Mouse (Mus musculus) G1E (cell line): ENCODE data around the gene Rtn2. TPM values are rescaled to one million over a fixed set of nuclear protein-coding genes. Genes with fewer than 3 reads are reported as not detected.
A peak's percentile ranks its signal among the peaks of the same experiment; 100 is the strongest.

ENCODE experiments used
- ATAC-seq: 2 replicates; pipeline ENCODE4 v1.8.0; 2016; ENCODE audit warnings: mild to moderate bottlenecking; ENCODE audit not compliant: insufficient number of reproducible peaks, poor library complexity, low FRiP score, severe bottlenecking; ENCODE audit errors: extremely low read depth
- DNase-seq: peaks from one replicate; pipeline ENCODE4 v3.0.0; 2012; ENCODE audit warnings: low spot score
- H3K27me3 ChIP-seq: 2 replicates; pipeline ENCODE4 v1.6.1; 2012; ENCODE audit warnings: mild to moderate bottlenecking, low read length, inconsistent platforms; ENCODE audit not compliant: insufficient read depth
- H3K36me3 ChIP-seq: replicated peaks from 2 replicates; pipeline ENCODE3; 2012; ENCODE audit warnings: mild to moderate bottlenecking, inconsistent platforms
- H3K4me1 ChIP-seq: 2 replicates; pipeline ENCODE4 v1.6.1; 2012; ENCODE audit warnings: low read depth, low read length, inconsistent platforms, mixed read lengths; ENCODE audit not compliant: insufficient read depth
- H3K4me3 ChIP-seq: 2 replicates; pipeline ENCODE4 v1.5.1; 2012; ENCODE audit warnings: low read depth, mild to moderate bottlenecking, inconsistent platforms, low read length, moderate library complexity, mixed read lengths
- H3K9me3 ChIP-seq: replicated peaks from 2 replicates; pipeline ENCODE4 v1.6.1; 2012; ENCODE audit warnings: inconsistent platforms
- CTCF ChIP-seq: IDR thresholded peaks from 2 replicates; pipeline ENCODE4 v1.5.1; 2012; ENCODE audit warnings: low read depth, low read length, inconsistent platforms, mixed read lengths
- GATA1 ChIP-seq: IDR thresholded peaks from 2 replicates; pipeline ENCODE4 v1.6.1; 2012; ENCODE audit warnings: borderline replicate concordance, low read length, inconsistent platforms, mixed read lengths
- GATA2 ChIP-seq: IDR thresholded peaks from 2 replicates; pipeline ENCODE4 v1.6.1; 2012; ENCODE audit warnings: low read depth, low read length, inconsistent platforms, borderline replicate concordance
- POLR2AphosphoS5 ChIP-seq: IDR thresholded peaks from 2 replicates; pipeline ENCODE4 v1.6.1; 2012; ENCODE audit warnings: low read depth, low read length, inconsistent platforms; ENCODE audit not compliant: insufficient replicate concordance
- TAL1 ChIP-seq: conservative IDR thresholded peaks from 2 replicates; pipeline ENCODE4 v1.6.1; 2012; ENCODE audit warnings: low read depth, low read length, inconsistent platforms, mixed read lengths
- polyA plus RNA-seq: library from polyadenylated mRNA; stranded (reverse); fragments of >175 nt; gene quantifications from 2 replicates; pipeline ENCODE4 v1.2.3, GENCODE M21; 2012
- total RNA-seq, 2 experiments: library from RNA; stranded (forward) in 1 of 2; stranded (reverse) in 1 of 2; fragments of 200-1000 nt in 1 of 2; fragments of >200 nt in 1 of 2; fragmentation: Nextera tagmentation in 1 of 2; gene quantifications; 2 replicates each; pipeline ENCODE4 v1.2.3; 2014 to 2017

Gene Rtn2
- total and polyA plus RNA-seq, 3 experiments = 0.11 to 0.98 (median 0.94) TPM

DNA sequence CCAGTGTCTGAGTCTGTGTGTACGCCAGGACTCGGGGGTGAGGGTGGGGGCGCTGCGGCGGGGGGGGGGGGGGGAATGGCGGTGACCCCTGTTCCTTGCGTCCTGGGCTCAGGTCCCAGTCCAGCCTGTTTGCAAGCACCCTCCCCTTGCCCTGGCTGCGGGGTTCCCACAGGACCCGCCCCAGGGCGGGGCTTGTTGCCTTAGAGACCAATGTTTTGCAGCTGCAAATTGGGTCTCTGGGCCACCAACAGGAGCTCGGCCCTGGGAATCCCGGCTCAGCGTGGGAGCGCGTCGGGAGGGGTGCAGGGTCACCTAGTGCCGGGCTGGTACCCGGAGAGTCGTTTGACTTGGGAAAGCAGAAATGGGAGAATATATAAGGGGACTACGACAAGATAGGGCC lies 43.9 kb downstream of the Rtn2 start:
- ATAC-seq (peak; percentile 60; the same call in 1 of the 2 replicates), DNase-seq (peak; percentile 59)
- TF ChIP-seq GATA2 = no peak
- TF ChIP-seq CTCF = no peak
- TF ChIP-seq POLR2AphosphoS5 = no peak
- no peak for TF ChIP-seq GATA1
- no peak for TF ChIP-seq TAL1
- H3K36me3 ChIP-seq = no peaks in the 10 kb centered on the region
- H3K4me1 ChIP-seq = peaks cover 29% of the 10 kb centered on the region
- H3K4me3 ChIP-seq = peak overlapping the region; percentile 66; the same call in 1 of the 2 replicates
- peaks cover 28% of the 10 kb centered on the region for H3K27me3 ChIP-seq
- no peaks in the 10 kb centered on the region for H3K9me3 ChIP-seq

DNA sequence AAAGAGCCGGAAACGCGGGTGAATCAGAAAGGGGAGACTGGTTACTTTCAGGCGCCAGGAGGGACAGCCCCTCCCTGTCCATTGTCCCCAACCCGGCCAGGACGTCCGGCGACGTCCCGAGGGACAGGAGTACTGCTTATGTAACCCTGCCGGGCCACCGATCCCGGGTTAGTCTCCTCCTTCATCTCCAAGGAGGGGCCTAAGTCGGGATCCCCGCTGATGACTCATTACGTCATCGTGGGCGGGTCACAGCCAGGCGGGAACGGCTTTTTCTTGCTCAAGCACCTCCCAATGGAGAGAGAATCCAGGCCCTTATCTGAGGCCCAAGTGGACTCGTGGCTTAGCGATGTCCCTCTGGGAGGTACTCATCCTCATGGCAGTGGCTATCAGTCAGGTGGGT lies 44.7 kb downstream of the Rtn2 start:
- ATAC-seq (peak; percentile 54), DNase-seq (peak; percentile 60)
- Histone ChIP-seq H3K27me3 (peaks cover 27% of the 10 kb centered on the region), H3K4me3 (peak overlapping the region; percentile 68), H3K9me3 (no peaks in the 10 kb centered on the region), H3K4me1 (peaks cover 31% of the 10 kb centered on the region), H3K36me3 (no peaks in the 10 kb centered on the region)
- TF ChIP-seq TAL1 (no peak), GATA1 (no peak), CTCF (no peak), POLR2AphosphoS5 (no peak), GATA2 (no peak)

DNA sequence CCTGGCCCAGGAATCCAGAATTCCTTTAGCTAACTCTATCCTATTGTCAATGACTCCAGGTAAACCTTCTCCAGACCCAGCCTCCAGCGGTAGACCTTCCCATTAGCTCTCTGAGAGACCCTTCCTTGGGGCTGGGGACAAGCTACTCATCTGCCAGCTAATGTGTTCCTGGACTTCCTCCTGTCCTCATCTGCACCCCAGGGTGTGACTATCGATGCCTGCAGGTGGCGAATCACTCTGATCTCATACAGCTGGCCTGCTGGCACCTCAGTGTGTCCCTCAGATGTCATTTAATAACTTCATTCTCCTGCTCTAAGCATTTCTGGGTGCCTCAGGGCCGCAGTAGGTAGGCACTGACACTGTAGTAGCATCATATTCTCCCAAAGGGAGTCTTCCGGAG lies 45.4 kb downstream of the Rtn2 start:
- no peaks in the 10 kb centered on the region for H3K9me3 ChIP-seq
- no peaks in the 10 kb centered on the region for H3K36me3 ChIP-seq
- no peak for TF ChIP-seq GATA2
- no peak for TF ChIP-seq GATA1
- TF ChIP-seq POLR2AphosphoS5 = no peak
- no peak for TF ChIP-seq CTCF
- TF ChIP-seq TAL1 = no peak
- no peak for DNase-seq
- no peak for ATAC-seq
- peaks cover 36% of the 10 kb centered on the region for H3K4me1 ChIP-seq
- H3K4me3 ChIP-seq = no peak overlapping the region
- peaks cover 24% of the 10 kb centered on the region for H3K27me3 ChIP-seq

DNA sequence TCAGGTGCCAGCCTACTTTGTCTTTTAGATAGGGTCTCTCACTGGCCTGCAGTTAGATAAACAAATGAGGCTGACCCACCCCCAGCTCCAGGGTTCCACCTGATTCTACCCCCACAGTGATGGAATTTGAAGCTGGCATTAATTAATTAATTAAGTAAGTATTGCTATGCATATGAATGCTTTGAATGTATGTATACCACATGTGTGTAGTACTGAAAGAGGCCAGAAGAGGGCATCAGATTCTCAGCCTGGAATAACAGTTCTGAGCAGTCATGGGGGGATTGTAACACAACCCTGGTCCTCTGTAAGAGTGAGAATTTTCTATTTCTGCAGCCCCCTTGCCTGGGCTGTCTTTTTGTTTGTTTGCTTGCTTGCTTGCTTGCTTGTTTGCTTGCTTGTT lies 46.0 kb downstream of the Rtn2 start:
- Histone ChIP-seq H3K27me3 (peaks cover 20% of the 10 kb centered on the region), H3K4me1 (peaks cover 41% of the 10 kb centered on the region), H3K4me3 (no peak overlapping the region), H3K9me3 (no peaks in the 10 kb centered on the region), H3K36me3 (no peaks in the 10 kb centered on the region)
- 0 out of 2 replicates have a peak, but pooled peaks have one; percentile 8 for TF ChIP-seq CTCF
- TF ChIP-seq TAL1 = no peak
- TF ChIP-seq POLR2AphosphoS5 = no peak
- TF ChIP-seq GATA1 = no peak
- DNase-seq (no peak), ATAC-seq (no peak)

DNA sequence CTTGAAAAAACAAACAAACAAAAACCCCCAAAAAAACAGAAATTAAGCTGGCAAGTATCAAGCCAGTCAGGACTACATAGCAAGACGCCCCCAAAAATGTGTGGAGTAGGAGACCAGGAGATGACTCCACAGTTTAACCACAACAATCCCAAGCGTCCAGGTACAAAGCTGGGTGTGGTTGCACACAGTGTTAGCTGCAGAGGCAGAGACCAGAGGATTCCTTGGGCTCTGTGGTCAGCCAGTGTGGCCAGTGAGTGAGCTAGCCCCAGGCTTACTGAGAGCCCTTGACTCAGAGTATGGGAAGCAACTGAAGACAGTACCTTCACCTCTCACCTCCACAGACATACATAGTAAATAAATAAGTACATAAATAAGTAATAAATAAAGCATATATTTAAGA lies 49.5 kb downstream of the Rtn2 start:
- H3K4me3 ChIP-seq = no peak overlapping the region
- no peaks in the 10 kb centered on the region for H3K9me3 ChIP-seq
- no peaks in the 10 kb centered on the region for H3K36me3 ChIP-seq
- TF ChIP-seq TAL1 (no peak), GATA1 (no peak), GATA2 (no peak), CTCF (no peak), POLR2AphosphoS5 (no peak)
- H3K27me3 ChIP-seq = peaks cover 13% of the 10 kb centered on the region; the same call in 1 of the 2 replicates
- no peak for DNase-seq
- peaks cover 39% of the 10 kb centered on the region for H3K4me1 ChIP-seq
- ATAC-seq = no peak

DNA sequence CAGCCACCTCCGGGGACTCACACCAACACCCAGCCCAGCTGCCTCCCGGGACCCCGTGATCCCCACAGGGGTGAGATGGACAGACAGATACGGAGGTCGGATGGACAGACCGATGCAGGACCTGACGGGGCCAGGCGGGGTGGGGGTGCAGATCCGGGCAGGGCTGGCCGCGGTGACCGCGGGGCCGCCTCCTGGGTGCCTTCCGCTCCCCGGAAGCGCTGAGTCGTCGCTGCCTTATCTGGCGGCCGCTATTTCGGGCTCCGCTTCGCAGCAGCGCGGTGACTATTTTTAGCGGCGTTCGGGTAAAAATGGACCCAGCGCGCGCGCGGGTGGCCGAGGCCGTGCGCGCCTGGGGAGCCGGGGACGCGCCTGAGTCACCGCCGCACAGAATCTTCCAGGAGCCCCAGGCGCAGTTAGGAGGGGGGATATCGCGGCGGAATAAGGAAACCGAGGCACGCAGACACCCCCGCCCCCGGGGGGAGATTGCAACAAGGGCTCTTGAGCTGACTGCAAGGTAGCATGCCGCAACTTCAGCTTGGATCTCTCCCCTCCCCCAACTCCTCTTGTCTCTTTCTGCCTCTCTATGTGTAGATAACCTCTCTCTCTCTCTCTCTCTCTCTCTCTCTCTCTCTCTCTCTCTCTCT lies 50.4 kb downstream of the Rtn2 start:
- Histone ChIP-seq H3K27me3 (peaks cover 13% of the 10 kb centered on the region; the same call in 1 of the 2 replicates), H3K36me3 (no peaks in the 10 kb centered on the region), H3K9me3 (no peaks in the 10 kb centered on the region), H3K4me1 (peaks cover 30% of the 10 kb centered on the region), H3K4me3 (peak overlapping the region; percentile 75)
- ATAC-seq (no peak), DNase-seq (peak; percentile 31)
- TF ChIP-seq POLR2AphosphoS5 (no peak), TAL1 (no peak), GATA1 (no peak), CTCF (no peak), GATA2 (no peak)
